Mouse (Mus musculus): Measurements from ENCODE around the gene Krtap4-9.
"Not testable (repeated sequence)": the region's sequence is repeated elsewhere in the genome, so short reads cannot be mapped to it uniquely, and the experiment has no call there.

Krtap4-9 gene

DNA sequence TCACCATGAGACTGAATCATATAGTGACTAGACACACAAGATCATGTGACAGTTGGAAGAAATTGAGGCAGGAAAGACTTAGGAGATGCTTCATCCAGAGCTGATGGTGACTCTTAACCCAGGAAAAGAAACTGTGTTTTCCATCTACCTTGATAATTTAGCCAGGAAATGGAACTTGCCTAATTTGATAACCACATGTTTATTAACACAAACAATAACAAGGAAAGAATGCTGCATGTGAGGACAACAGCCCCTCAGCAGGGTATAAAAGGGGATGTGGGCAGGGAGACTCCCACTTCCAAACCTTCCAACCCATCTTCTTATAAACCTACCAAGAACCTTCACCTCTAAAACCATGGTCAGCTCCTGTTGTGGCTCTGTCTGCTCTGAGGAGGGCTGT lies at the start of gene Krtap4-9:
TSS of gene Krtap4-9 (plus strand) at position 301 of the 400 bp plus-strand sequence.
- in situ Hi-C loops (cut with MboI, MseI): not testable (repeated sequence)

GRCm38 (mm10) chr11:99743985-99744384 lies 41.0 kb upstream of the Krtap4-9 start:
- in situ Hi-C loops (cut with MboI, MseI): no loop called here

DNA sequence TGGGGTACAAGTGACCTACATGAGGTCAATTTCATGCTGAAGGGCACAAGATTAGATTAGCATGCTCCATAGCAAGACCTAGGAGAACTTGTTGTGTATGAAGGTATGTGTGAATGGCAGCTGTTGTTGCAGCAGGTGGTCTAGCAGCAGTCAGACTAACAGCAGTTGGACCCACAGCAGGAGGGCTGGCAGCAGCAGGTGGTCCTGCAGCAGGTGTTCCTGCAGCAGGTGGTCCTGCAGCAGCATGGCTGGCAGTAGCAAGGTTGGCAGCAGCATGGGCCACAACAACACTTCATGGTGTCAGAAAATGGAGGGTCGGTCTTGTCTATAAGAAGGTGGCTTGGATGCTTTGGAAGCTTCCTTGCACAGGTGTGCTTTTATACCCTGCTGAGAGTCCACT lies 26.1 kb upstream of the Krtap4-9 start:
- in situ Hi-C loops (cut with MboI, MseI): no loop called here

GRCm38 (mm10) chr11:99768410-99768809 lies 16.6 kb upstream of the Krtap4-9 start:
- in situ Hi-C loops (cut with MboI, MseI): no loop called here

- in situ Hi-C loops (cut with MboI, MseI): not testable (repeated sequence)
These were observed 12.2 kb upstream of the Krtap4-9 start, which contains the start of gene Gm11595 for GRCm38 (mm10) chr11:99772813-99773212. TSS of gene Gm11595 (minus strand) at chr11:99772913.

DNA sequence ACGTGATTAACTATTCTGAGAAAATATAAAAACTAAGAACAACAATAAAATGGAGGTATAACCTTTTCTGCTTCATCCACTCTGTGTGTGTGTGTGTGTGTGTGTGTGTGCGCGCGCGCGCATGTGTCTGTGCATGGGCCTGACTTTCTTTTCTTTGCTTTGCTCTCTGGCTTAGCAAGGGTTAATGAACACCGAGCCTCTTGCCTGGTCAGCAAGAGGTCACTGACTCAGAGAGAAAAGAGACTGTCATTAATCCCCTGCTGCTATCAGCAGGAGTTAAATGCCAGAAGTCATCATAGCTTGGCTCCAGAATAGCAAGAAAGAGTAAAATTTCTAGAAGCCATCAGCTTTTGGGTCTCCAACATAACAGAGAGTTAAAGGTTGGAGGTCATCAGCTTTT lies 6.6 kb upstream of the Krtap4-9 start:
- in situ Hi-C loops (cut with MboI, MseI): no loop called here

DNA sequence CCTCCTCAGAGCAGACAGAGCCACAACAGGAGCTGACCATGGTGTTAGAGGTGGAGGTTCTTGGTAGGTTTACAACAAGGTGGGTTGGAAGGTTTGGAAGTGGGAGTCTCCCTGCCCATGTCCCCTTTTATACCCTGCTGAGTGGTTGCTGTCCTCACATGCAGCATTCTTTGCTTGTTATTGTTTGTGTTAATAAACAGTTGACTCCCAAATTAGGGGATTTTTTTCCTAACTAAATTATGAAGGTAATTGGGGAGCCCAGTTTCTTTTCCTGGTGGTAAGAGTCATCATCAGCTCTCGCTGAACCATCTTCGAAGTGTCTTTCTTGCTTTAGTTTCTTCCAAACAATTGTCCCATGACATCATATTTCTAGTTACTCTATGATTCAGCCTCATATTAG lies 4.4 kb upstream of the Krtap4-9 start, which contains the start of gene Krtap4-8:
TSS of gene Krtap4-8 (minus strand) at position 101 of the 400 bp plus-strand sequence.
- in situ Hi-C loops (cut with MboI, MseI): no loop called here

DNA sequence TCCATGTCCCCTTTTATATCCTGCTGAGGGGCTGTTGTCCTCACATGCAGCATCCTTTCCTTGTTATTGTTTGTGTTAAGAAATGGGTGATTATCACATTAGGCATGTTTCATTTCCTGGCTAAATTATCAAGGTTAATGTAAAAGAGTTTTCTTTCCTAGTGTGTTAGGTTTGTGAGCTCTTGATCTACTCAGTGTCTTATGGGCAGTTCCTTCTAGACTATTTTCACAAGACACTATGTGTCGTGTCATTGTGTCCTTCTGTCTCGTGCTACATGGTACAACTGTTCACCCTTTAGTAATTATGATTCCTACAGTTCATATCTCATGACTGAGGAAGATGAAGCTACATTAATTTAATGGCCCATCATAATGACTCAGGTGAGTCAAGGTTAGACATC lies 8.4 kb downstream of the Krtap4-9 start, which contains the start of gene Gm11596:
TSS of gene Gm11596 (minus strand) at position 101 of the 400 bp plus-strand sequence.
- in situ Hi-C loops (cut with MboI, MseI): no loop called here

DNA sequence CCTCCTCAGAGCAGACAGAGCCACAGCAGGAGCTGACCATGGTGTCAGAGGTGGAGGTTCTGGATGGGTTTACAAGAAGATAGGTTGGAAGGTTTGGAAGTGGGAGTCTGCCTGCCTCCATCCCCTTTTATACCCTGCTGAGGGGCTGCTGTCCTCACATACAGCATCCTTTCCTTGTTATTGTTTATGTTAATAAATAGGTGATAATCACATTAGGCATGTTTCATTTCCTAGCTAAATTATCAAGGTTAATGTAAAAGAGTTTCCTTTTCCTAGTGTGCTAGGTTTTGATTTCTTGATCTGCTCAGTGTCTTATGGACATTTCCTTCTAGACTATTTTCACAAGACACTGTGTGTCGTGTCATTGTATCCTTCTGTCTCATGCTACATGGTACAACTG lies 13.8 kb downstream of the Krtap4-9 start, which contains the start of gene Gm11569:
TSS of gene Gm11569 (minus strand) at position 101 of the 400 bp plus-strand sequence.
- in situ Hi-C loops (cut with MboI, MseI): not testable (repeated sequence)

DNA sequence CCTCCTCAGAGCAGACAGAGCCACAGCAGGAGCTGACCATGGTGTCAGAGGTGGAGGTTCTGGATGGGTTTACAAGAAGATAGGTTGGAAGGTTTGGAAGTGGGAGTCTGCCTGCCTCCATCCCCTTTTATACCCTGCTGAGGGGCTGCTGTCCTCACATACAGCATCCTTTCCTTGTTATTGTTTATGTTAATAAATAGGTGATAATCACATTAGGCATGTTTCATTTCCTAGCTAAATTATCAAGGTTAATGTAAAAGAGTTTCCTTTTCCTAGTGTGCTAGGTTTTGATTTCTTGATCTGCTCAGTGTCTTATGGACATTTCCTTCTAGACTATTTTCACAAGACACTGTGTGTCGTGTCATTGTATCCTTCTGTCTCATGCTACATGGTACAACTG lies 19.3 kb downstream of the Krtap4-9 start, which contains the start of gene Gm11554:
TSS of gene Gm11554 (minus strand) at position 101 of the 400 bp plus-strand sequence.
- in situ Hi-C loops (cut with MboI, MseI): not testable (repeated sequence)

- in situ Hi-C loops (cut with MboI, MseI): not testable (repeated sequence)
These were observed 24.8 kb downstream of the Krtap4-9 start, which contains the start of gene Krtap4-13 for GRCm38 (mm10) chr11:99809792-99810191. TSS of gene Krtap4-13 (minus strand) at chr11:99809892.

DNA sequence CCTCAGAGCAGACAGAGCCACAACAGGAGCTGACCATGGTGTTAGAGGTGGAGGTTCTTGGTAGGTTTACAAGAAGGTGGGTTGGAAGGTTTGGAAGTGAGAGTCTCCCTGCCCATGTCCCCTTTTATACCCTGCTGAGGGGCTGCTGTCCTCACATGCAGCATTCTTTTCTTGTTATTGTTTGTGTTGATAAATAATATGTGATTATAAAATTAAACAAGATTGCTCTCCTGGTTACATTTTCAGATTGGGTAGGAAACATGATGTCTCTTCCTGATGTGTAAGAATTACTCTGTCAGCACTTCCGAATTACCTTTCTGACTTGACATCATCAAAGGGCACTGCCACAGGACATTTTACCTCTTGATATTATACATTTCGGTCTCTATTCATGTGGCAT lies 30.6 kb downstream of the Krtap4-9 start, which contains the start of gene Gm11564:
TSS of gene Gm11564 (minus strand) at position 101 of the 400 bp plus-strand sequence.
- in situ Hi-C loops (cut with MboI, MseI): not testable (repeated sequence)

All from T-helper 1 cell (primary cell).